In the genomic region with DNA sequence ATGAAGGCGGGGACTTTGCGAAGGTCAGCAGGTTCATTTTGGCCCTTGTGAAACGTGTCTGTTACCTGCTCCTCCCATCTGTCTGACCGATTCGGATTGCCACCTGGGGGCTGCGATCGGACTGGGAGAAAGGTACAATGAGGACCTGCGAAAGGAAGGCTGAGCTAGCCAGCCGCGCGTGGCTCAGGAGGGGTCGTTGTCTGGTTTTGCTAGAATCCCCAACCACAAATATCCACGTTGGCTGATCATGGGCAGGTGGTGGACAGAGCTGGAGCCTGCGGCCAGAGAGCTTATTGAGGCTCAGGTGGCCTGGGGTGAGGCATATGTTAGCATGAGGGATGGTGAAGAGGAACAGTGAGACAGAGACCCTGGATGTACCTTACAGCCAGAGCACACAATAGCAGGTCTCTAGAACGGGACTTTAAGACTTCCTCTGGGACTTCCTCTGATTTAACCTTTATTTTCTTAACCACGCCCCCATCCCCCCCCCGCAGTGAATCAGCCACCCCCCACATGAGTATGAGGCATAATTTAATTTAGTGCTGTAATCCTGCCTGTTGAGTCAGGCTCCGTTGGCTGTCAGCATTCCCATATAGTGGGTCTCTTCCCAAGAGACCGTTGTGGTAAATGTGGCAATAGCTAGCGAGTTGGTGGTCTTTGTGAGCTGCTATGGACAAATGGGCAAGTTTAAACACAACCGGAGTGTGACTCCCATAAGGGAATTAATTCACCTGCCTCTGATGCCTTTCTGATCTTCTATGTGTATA, we compare ENCODE assay signal across 8 mouse cellular contexts. TPM values are rescaled to one million over a fixed set of nuclear protein-coding genes. Genes with fewer than 3 reads are reported as not detected.
DNase-seq lines count a peak whose midpoint lies in the region; ATAC-seq and TF ChIP-seq lines count a peak whose summit lies in the region.

No protein-coding gene starts in this region.

- peak overlapping the region; percentile 87 for H3K9ac ChIP-seq in lung, embryonic 14.5 days
- H3K9ac ChIP-seq in midbrain, embryonic 11.5 days (ENCODE audit: low read length), result peak overlapping the region; percentile 98

- no peaks in the 10 kb centered on the region for H3K27me3 ChIP-seq in lung, embryonic 14.5 days (ENCODE audit: insufficient read depth, low read length)
- H3K27me3 ChIP-seq in hindbrain, embryonic 10.5 days (ENCODE audit: insufficient read depth, poor library complexity, severe bottlenecking), result peaks cover 3% of the 10 kb centered on the region; the same call in 1 of the 2 replicates
- no peaks in the 10 kb centered on the region for H3K27me3 ChIP-seq in midbrain, embryonic 11.5 days (ENCODE audit: control insufficient read depth, insufficient read depth, low read length)

- peak overlapping the region; percentile 99 for H3K4me2 ChIP-seq in lung, embryonic 14.5 days
- H3K4me2 ChIP-seq in midbrain, embryonic 11.5 days, result peak overlapping the region; percentile 90

- no peaks in the 10 kb centered on the region for H3K36me3 ChIP-seq in lung, embryonic 14.5 days (ENCODE audit: insufficient read depth)
- no peaks in the 10 kb centered on the region for H3K36me3 ChIP-seq in hindbrain, embryonic 10.5 days
- H3K36me3 ChIP-seq in midbrain, embryonic 11.5 days (ENCODE audit: control insufficient read depth, insufficient read depth, low read length), result no peaks in the 10 kb centered on the region

- H3K4me1 ChIP-seq in lung, embryonic 14.5 days (ENCODE audit: insufficient read depth), result peaks cover 3% of the 10 kb centered on the region
- H3K4me1 ChIP-seq in hindbrain, embryonic 10.5 days (replicated peaks), result peaks cover 36% of the 10 kb centered on the region
- H3K4me1 ChIP-seq in midbrain, embryonic 11.5 days (ENCODE audit: control insufficient read depth, insufficient read depth, low read length), result peaks cover 10% of the 10 kb centered on the region

- no peak for TF ChIP-seq CTCF in lung, embryonic 14.5 days (IDR thresholded peaks at IDR 0.05; ENCODE audit: low read depth)

- peak overlapping the region; percentile 83 for H3K4me3 ChIP-seq in lung, embryonic 14.5 days (ENCODE audit: low read depth, low read length)
- peak overlapping the region; percentile 88 for H3K4me3 ChIP-seq in hindbrain, embryonic 10.5 days
- H3K4me3 ChIP-seq in midbrain, embryonic 11.5 days (ENCODE audit: low read depth, low read length), result peak overlapping the region; percentile 90

- no peak for DNase-seq in lung, embryonic 14.5 days
- no peak for DNase-seq in lung, postnatal 14 days
- DNase-seq in cerebellum, adult 18-20 months, result peak; percentile 48 to 50
- no peak for DNase-seq in hindbrain, embryonic 10.5 days (ENCODE audit: low spot score)
- peak; percentile 93 for DNase-seq in midbrain, embryonic 11.5 days (ENCODE audit: low spot score, missing footprints)
- no peak for DNase-seq in thymus, adult 18-20 months
- no peak for DNase-seq in left cerebral cortex, adult 8-10 months (ENCODE audit: low spot score in 2 of 2)

- no peak overlapping the region for H3K27ac ChIP-seq in lung, embryonic 14.5 days (ENCODE audit: low read depth)
- H3K27ac ChIP-seq in hindbrain, embryonic 10.5 days, result peak overlapping the region; percentile 95
- H3K27ac ChIP-seq in midbrain, embryonic 11.5 days (ENCODE audit: low read depth, low read length), result no peak overlapping the region

- 9% methylated on average over 21 of the region's 21 CpGs for WGBS in lung, embryonic 14.5 days
- WGBS in hindbrain, embryonic 10.5 days, result 12% methylated on average over 21 of the region's 21 CpGs
- 10% methylated on average over 21 of the region's 21 CpGs for WGBS in midbrain, embryonic 11.5 days

- no peaks in the 10 kb centered on the region for H3K9me3 ChIP-seq in lung, embryonic 14.5 days (ENCODE audit: low read depth, low read length)
- H3K9me3 ChIP-seq in hindbrain, embryonic 10.5 days, result no peaks in the 10 kb centered on the region
- H3K9me3 ChIP-seq in midbrain, embryonic 11.5 days (ENCODE audit: control insufficient read depth, low read length), result no peaks in the 10 kb centered on the region

- ATAC-seq in lung, embryonic 14.5 days (ENCODE audit: insufficient read depth), result peak; percentile 20
- peak; percentile 28 for ATAC-seq in midbrain, embryonic 11.5 days (ENCODE audit: low FRiP score)
- no peak for ATAC-seq in erythroid progenitor cell, adult 5-6 weeks (replicated peaks; ENCODE audit: low FRiP score, poor library complexity, severe bottlenecking)

RNA-seq across cellular contexts. Expression of a gene that starts 0.9 kb away (rescaled TPM):
- 9.1 and 10.2 TPM in 2 replicates for polyA plus RNA-seq in lung, embryonic 14.5 days (2014; fragmentation: Nextera tagmentation; extraction: Ambion mirVana)
- polyA plus RNA-seq in hindbrain, embryonic 10.5 days (2016; fragmentation: Nextera tagmentation; extraction: Ambion mirVana), result 6.6 and 8.0 TPM in 2 replicates
- polyA plus RNA-seq in midbrain, embryonic 11.5 days (2014; fragmentation: Nextera tagmentation; extraction: Ambion mirVana), result 9.5 and 10.2 TPM in 2 replicates
- total RNA-seq in left cerebral cortex, adult 8-10 months (2022), result 10 to 100 TPM; 26.9 to 30.8 (median 27.6) TPM
- not detected in 2 replicates for total RNA-seq in erythroid progenitor cell, adult 5-6 weeks (2015; ENCODE audit: low replicate concordance)
- total RNA-seq in erythroid progenitor cell, adult 5-6 weeks (2017; ENCODE audit: low replicate concordance), result not detected in 2 replicates

RNA-seq across cellular contexts. Expression of a gene that starts 43.4 kb away (rescaled TPM):
- 212 and 230 TPM in 2 replicates for polyA plus RNA-seq in lung, embryonic 14.5 days (2014; fragmentation: Nextera tagmentation; extraction: Ambion mirVana)
- polyA plus RNA-seq in hindbrain, embryonic 10.5 days (2016; fragmentation: Nextera tagmentation; extraction: Ambion mirVana), result 345 and 380 TPM in 2 replicates
- polyA plus RNA-seq in midbrain, embryonic 11.5 days (2014; fragmentation: Nextera tagmentation; extraction: Ambion mirVana), result 317 and 361 TPM in 2 replicates
- total RNA-seq in left cerebral cortex, adult 8-10 months (2022), result 10 to 100 TPM; 63.1 to 66.4 (median 64.7) TPM
- 6.7 and 6.8 TPM in 2 replicates for total RNA-seq in erythroid progenitor cell, adult 5-6 weeks (2015; ENCODE audit: low replicate concordance)
- total RNA-seq in erythroid progenitor cell, adult 5-6 weeks (2017; ENCODE audit: low replicate concordance), result 6.7 and 17.9 TPM in 2 replicates

Comparison
In these comparisons a context has a peak if more than half of its experiments do, and no peak if none do; other contexts are left out.
1. DNase-seq: peak in cerebellum, adult 18-20 months (2 of 2) and midbrain, embryonic 11.5 days (single experiment); none in lung, embryonic 14.5 days (single experiment), lung, postnatal 14 days (single experiment), hindbrain, embryonic 10.5 days (single experiment), thymus, adult 18-20 months (0 of 2) and left cerebral cortex, adult 8-10 months (0 of 2).
2. Peak in every context shown above with its lines, with median percentiles within 50 percentile points of each other: H3K4me3 ChIP-seq.